In genomic region chrX:7898211-7898610, GRCm38 (mm10) we compare ENCODE assay signal across 8 mouse cellular contexts. TPM values are rescaled to one million over a fixed set of nuclear protein-coding genes. Genes with fewer than 3 reads are reported as not detected.
DNase-seq lines count a peak whose midpoint lies in the region; ATAC-seq and TF ChIP-seq lines count a peak whose summit lies in the region.

No protein-coding gene starts in this region.

- 9% methylated on average over 13 of the region's 13 CpGs for WGBS in liver, adult 2 months

- no peak for TF ChIP-seq POLR2A in liver, adult 2 months (IDR thresholded peaks at IDR 0.05; ENCODE audit: extremely low read depth, insufficient read depth, low read length)

- TF ChIP-seq CTCF in liver, adult 2 months (IDR thresholded peaks at IDR 0.05; ENCODE audit: low read depth, low read length) = no peak

- H3K27me3 ChIP-seq in liver, adult 2 months (ENCODE audit: control insufficient read depth, insufficient read depth, low read length) = no peaks in the 10 kb centered on the region

- no peaks in the 10 kb centered on the region; the same call in 1 of the 2 replicates for H3K4me1 ChIP-seq in liver, adult 2 months (ENCODE audit: control insufficient read depth, insufficient read depth, low read length)

- peaks cover 6% of the 10 kb centered on the region for H3K36me3 ChIP-seq in liver, adult 2 months (ENCODE audit: control insufficient read depth, insufficient read depth, low read length)

- H3K27ac ChIP-seq in liver, adult 2 months (replicated peaks; ENCODE audit: insufficient read depth, low read depth, low read length) = peak overlapping the region; percentile 88

- H3K79me2 ChIP-seq in liver, adult 2 months (ENCODE audit: control insufficient read depth, insufficient read depth, low read length) = peaks cover 2% of the 10 kb centered on the region; the same call in 1 of the 2 replicates

- peak overlapping the region; percentile 72 for H3K9ac ChIP-seq in liver, adult 2 months (ENCODE audit: low read depth, low read length)

- peak overlapping the region; percentile 59 for H3K4me3 ChIP-seq in liver, adult 2 months (ENCODE audit: insufficient read depth, low read depth, low read length)

- DNase-seq in CD4-positive, CD25-positive, alpha-beta regulatory T cell, adult 2 months (ENCODE audit: low read depth, low spot score) = peak; percentile 49
- peak; percentile 35 to 45 for DNase-seq in spleen, postnatal 36 days (ENCODE audit: low spot score in 2 of 2)
- no peak for DNase-seq in spleen, postnatal 14 days (ENCODE audit: low spot score in 2 of 2)
- peak; percentile 5 for DNase-seq in liver, adult 2 months (ENCODE audit: extremely low read depth, low read depth, low spot score)
- peak; percentile 8 for DNase-seq in thymus, postnatal 25 days
- DNase-seq in frontal cortex, postnatal 10 days (ENCODE audit: low spot score in 2 of 2) = no peak
- DNase-seq in urinary bladder, postnatal 36 days (ENCODE audit: low spot score in 2 of 2) = no peak

- ATAC-seq in CD4-positive, CD25-positive, alpha-beta regulatory T cell, adult 4 months = no peak

RNA-seq across cellular contexts. Expression of gene Pqbp1, which starts 0.9 kb away (rescaled TPM):
- polyA plus RNA-seq in CD4-positive, CD25-positive, alpha-beta regulatory T cell, adult 4 months (2017; shearing (Covaris generic)) = 100 to 1,000 TPM; 108 to 123 TPM
- total RNA-seq in liver, adult 2 months (2014; rRNA removed) = 14.3 and 15.3 TPM in 2 replicates
- 49.1 and 51.2 TPM in 2 replicates for polyA plus RNA-seq in liver, adult 2 months (2012; rRNA removed)

RNA-seq across cellular contexts. Expression of gene Timm17b, which starts 0.9 kb away (rescaled TPM):
- 100 to 1,000 TPM; 107 to 109 TPM for polyA plus RNA-seq in CD4-positive, CD25-positive, alpha-beta regulatory T cell, adult 4 months (2017; shearing (Covaris generic))
- total RNA-seq in liver, adult 2 months (2014; rRNA removed) = 20.7 and 27.5 TPM in 2 replicates
- 53.7 and 58.2 TPM in 2 replicates for polyA plus RNA-seq in liver, adult 2 months (2012; rRNA removed)

RNA-seq across cellular contexts. Expression of gene Gm10491, which starts 9.4 kb away (rescaled TPM):
- polyA plus RNA-seq in CD4-positive, CD25-positive, alpha-beta regulatory T cell, adult 4 months (2017; shearing (Covaris generic)) = not detected
- total RNA-seq in liver, adult 2 months (2014; rRNA removed) = not detected in 2 replicates
- polyA plus RNA-seq in liver, adult 2 months (2012; rRNA removed) = not detected in 2 replicates

RNA-seq across cellular contexts. Expression of gene Gm10490, which starts 11.1 kb away (rescaled TPM):
- polyA plus RNA-seq in CD4-positive, CD25-positive, alpha-beta regulatory T cell, adult 4 months (2017; shearing (Covaris generic)) = not detected
- total RNA-seq in liver, adult 2 months (2014; rRNA removed) = not detected in 2 replicates
- polyA plus RNA-seq in liver, adult 2 months (2012; rRNA removed) = not detected in 2 replicates

RNA-seq across cellular contexts. Expression of gene Slc35a2, which starts 14.4 kb away (rescaled TPM):
- polyA plus RNA-seq in CD4-positive, CD25-positive, alpha-beta regulatory T cell, adult 4 months (2017; shearing (Covaris generic)) = 10 to 100 TPM; 17.1 to 35.7 TPM
- total RNA-seq in liver, adult 2 months (2014; rRNA removed) = 10.6 and 11.5 TPM in 2 replicates
- polyA plus RNA-seq in liver, adult 2 months (2012; rRNA removed) = 34.7 and 42.6 TPM in 2 replicates

Comparison
In these comparisons a context has a peak if more than half of its experiments do, and no peak if none do; other contexts are left out.
1. DNase-seq: peak in CD4-positive, CD25-positive, alpha-beta regulatory T cell, adult 2 months (single experiment), spleen, postnatal 36 days (2 of 2), liver, adult 2 months (single experiment) and thymus, postnatal 25 days (single experiment); none in spleen, postnatal 14 days (0 of 2), frontal cortex, postnatal 10 days (0 of 2) and urinary bladder, postnatal 36 days (0 of 2).